In the genomic region with DNA sequence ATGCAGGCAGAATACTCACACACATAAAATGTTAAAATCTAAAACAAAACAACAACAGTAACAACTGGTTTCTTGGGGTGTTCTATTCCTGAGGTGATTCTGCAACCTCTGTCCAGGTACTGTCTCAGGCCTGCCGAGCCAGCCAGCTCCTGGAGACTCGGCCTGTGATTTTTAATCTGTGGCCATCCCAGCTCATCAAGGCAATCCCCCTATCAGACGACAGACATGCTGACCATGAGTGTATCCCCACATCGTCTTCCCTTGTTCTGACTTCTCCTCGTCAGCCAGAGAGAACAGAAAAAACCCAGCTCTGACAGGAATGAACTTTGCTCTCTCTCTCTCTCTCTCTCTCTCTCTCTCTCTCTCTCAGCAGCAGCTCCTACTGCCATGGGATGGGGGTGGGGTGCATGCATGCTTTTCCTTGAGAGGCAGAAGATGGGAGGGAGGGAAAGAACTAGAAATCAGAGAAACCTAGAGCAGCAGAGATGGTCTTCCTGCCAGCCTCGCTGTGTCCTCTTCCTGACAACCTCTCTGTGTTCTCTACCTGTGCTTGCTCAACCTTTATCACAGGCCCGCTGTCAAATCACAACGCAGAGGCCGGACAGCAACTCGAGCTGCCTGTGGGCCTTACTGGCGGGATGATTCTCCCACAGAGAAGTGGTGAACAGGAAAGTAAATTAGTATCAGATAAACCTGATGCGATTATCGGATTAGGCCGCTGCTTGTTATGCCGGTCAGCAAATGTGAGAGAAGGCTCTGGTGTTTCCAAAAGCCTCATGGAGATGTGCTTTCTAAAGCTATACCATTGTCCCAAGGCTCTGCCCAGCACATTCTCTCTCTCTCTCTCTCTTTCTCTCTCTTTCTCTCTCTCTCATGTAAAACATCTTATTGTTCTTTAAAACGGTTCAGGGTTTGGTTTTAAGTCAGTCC, we compare ENCODE assay signal across 18 mouse cellular contexts.
A peak's percentile ranks its signal among the peaks of the same experiment; 100 is the strongest.
DNase-seq lines count a peak whose midpoint lies in the region; ATAC-seq and TF ChIP-seq lines count a peak whose summit lies in the region.
"Had no signal": no experiment of that assay in that cellular context is flagged by ENCODE, and none has a peak within 500 bp of the region (broad histone marks: within the 10 kb centered on the region; RNA-seq: fewer than 3 reads in every experiment).

No protein-coding gene starts in this region.

- 52% methylated on average over 16 of the region's 16 CpGs for WGBS in intestine, embryonic 14.5 days
- WGBS in intestine, postnatal 0 days: 50% methylated on average over 16 of the region's 16 CpGs
- 63% methylated on average over 16 of the region's 16 CpGs for WGBS in stomach, embryonic 16.5 days
- WGBS in stomach, postnatal 0 days: 57% methylated on average over 16 of the region's 16 CpGs

- TF ChIP-seq CTCF in intestine, postnatal 0 days (IDR thresholded peaks at IDR 0.05; ENCODE audit: low read depth): no peak
- TF ChIP-seq CTCF in stomach, postnatal 0 days (IDR thresholded peaks at IDR 0.05; ENCODE audit: low read depth): no peak
- no peak for TF ChIP-seq CTCF in gastrocnemius, adult 2 months (IDR thresholded peaks at IDR 0.05)

- H3K4me1 ChIP-seq in intestine, embryonic 14.5 days (replicated peaks; ENCODE audit: control insufficient read depth, insufficient read depth, low read length): peaks cover 21% of the 10 kb centered on the region
- no peaks in the 10 kb centered on the region for H3K4me1 ChIP-seq in intestine, postnatal 0 days (replicated peaks; ENCODE audit: control insufficient read depth, insufficient read depth, low read length)
- H3K4me1 ChIP-seq in stomach, embryonic 16.5 days (ENCODE audit: control insufficient read depth, insufficient read depth, low read length): peaks cover 9% of the 10 kb centered on the region
- no peaks in the 10 kb centered on the region for H3K4me1 ChIP-seq in stomach, postnatal 0 days (replicated peaks; ENCODE audit: control insufficient read depth, insufficient read depth)
- H3K4me1 ChIP-seq: liver, embryonic 15.5 days; neural tube, embryonic 12.5 days had no signal

- no peak overlapping the region for H3K4me3 ChIP-seq in intestine, embryonic 14.5 days (ENCODE audit: low read depth, low read length)
- H3K4me3 ChIP-seq in intestine, postnatal 0 days (ENCODE audit: low read depth, low read length): no peak overlapping the region
- H3K4me3 ChIP-seq in stomach, embryonic 16.5 days (replicated peaks; ENCODE audit: low read length): no peak overlapping the region
- H3K4me3 ChIP-seq in stomach, postnatal 0 days (ENCODE audit: low read depth, low read length): no peak overlapping the region
- no peak overlapping the region for H3K4me3 ChIP-seq in gastrocnemius, adult 2 months
- H3K4me3 ChIP-seq: heart, embryonic 13.5 days; liver, embryonic 15.5 days; midbrain, embryonic 12.5 days; neural tube, embryonic 12.5 days had no signal

- no peak overlapping the region for H3K9ac ChIP-seq in intestine, embryonic 14.5 days (ENCODE audit: low read length)
- H3K9ac ChIP-seq in intestine, postnatal 0 days (ENCODE audit: low read depth, low read length): no peak overlapping the region
- 0 out of 2 replicates have a peak overlapping the region, but pooled peaks have one; percentile 12 for H3K9ac ChIP-seq in stomach, embryonic 16.5 days (ENCODE audit: low read length)
- H3K9ac ChIP-seq in stomach, postnatal 0 days (ENCODE audit: low read length): no peak overlapping the region
- H3K9ac ChIP-seq: heart, embryonic 13.5 days; liver, embryonic 15.5 days; midbrain, embryonic 12.5 days; neural tube, embryonic 12.5 days had no signal

- H3K36me3 ChIP-seq in intestine, embryonic 14.5 days (ENCODE audit: control insufficient read depth, insufficient read depth, low read length): no peaks in the 10 kb centered on the region
- no peaks in the 10 kb centered on the region for H3K36me3 ChIP-seq in intestine, postnatal 0 days (ENCODE audit: control insufficient read depth, insufficient read depth)
- H3K36me3 ChIP-seq in stomach, embryonic 16.5 days (ENCODE audit: control insufficient read depth, insufficient read depth, low read length): no peaks in the 10 kb centered on the region
- H3K36me3 ChIP-seq in stomach, postnatal 0 days (ENCODE audit: control insufficient read depth, insufficient read depth, low read length): no peaks in the 10 kb centered on the region
- H3K36me3 ChIP-seq: heart, embryonic 13.5 days; liver, embryonic 15.5 days; midbrain, embryonic 12.5 days; neural tube, embryonic 12.5 days had no signal

- H3K27me3 ChIP-seq in intestine, embryonic 14.5 days (replicated peaks; ENCODE audit: control insufficient read depth, insufficient read depth, low read length): no peaks in the 10 kb centered on the region
- no peaks in the 10 kb centered on the region for H3K27me3 ChIP-seq in intestine, postnatal 0 days (replicated peaks; ENCODE audit: control insufficient read depth, insufficient read depth, low read length)
- no peaks in the 10 kb centered on the region for H3K27me3 ChIP-seq in stomach, embryonic 16.5 days (ENCODE audit: control insufficient read depth, insufficient read depth, low read length)
- H3K27me3 ChIP-seq in stomach, postnatal 0 days (ENCODE audit: control insufficient read depth, insufficient read depth, low read length): no peaks in the 10 kb centered on the region
- H3K27me3 ChIP-seq: heart, embryonic 13.5 days; liver, embryonic 15.5 days; midbrain, embryonic 12.5 days; neural tube, embryonic 12.5 days; Patski had no signal

- no peaks in the 10 kb centered on the region for H3K9me3 ChIP-seq in intestine, embryonic 14.5 days (ENCODE audit: control insufficient read depth, low read length)
- no peaks in the 10 kb centered on the region for H3K9me3 ChIP-seq in intestine, postnatal 0 days (ENCODE audit: control insufficient read depth)
- H3K9me3 ChIP-seq in stomach, embryonic 16.5 days (replicated peaks; ENCODE audit: control insufficient read depth, low read length): no peaks in the 10 kb centered on the region
- H3K9me3 ChIP-seq in stomach, postnatal 0 days (ENCODE audit: control insufficient read depth, low read length): no peaks in the 10 kb centered on the region
- H3K9me3 ChIP-seq: heart, embryonic 13.5 days; liver, embryonic 15.5 days; midbrain, embryonic 12.5 days; neural tube, embryonic 12.5 days had no signal

- H3K4me2 ChIP-seq in intestine, embryonic 14.5 days (ENCODE audit: low read length): no peak overlapping the region
- no peak overlapping the region for H3K4me2 ChIP-seq in intestine, postnatal 0 days (replicated peaks; ENCODE audit: low read depth)
- no peak overlapping the region for H3K4me2 ChIP-seq in stomach, embryonic 16.5 days (ENCODE audit: low read depth, low read length)
- no peak overlapping the region for H3K4me2 ChIP-seq in stomach, postnatal 0 days (replicated peaks; ENCODE audit: low read depth)
- H3K4me2 ChIP-seq: heart, embryonic 13.5 days; liver, embryonic 15.5 days; midbrain, embryonic 12.5 days; neural tube, embryonic 12.5 days had no signal

- intact Hi-C loops in gastrocnemius, adult 2 months (cut with DNase I): no loop called here

- no peak for TF ChIP-seq EP300 in stomach, postnatal 0 days (optimal IDR thresholded peaks at IDR 0.05)

- H3K27ac ChIP-seq in intestine, embryonic 14.5 days (ENCODE audit: low read depth): no peak overlapping the region
- H3K27ac ChIP-seq in intestine, postnatal 0 days (ENCODE audit: low read depth, low read length): no peak overlapping the region
- no peak overlapping the region for H3K27ac ChIP-seq in stomach, embryonic 16.5 days (ENCODE audit: low read length)
- no peak overlapping the region for H3K27ac ChIP-seq in stomach, postnatal 0 days (replicated peaks)
- no peak overlapping the region for H3K27ac ChIP-seq in gastrocnemius, adult 2 months
- H3K27ac ChIP-seq: heart, embryonic 13.5 days; liver, embryonic 15.5 days; midbrain, embryonic 12.5 days; neural tube, embryonic 12.5 days had no signal

- ATAC-seq in intestine, embryonic 14.5 days (replicated peaks; ENCODE audit: low FRiP score, low TSS enrichment, low read depth): no peak
- ATAC-seq in intestine, postnatal 0 days: no peak
- no peak for ATAC-seq in stomach, embryonic 16.5 days (ENCODE audit: insufficient read depth, low FRiP score)
- no peak for ATAC-seq in stomach, postnatal 0 days (ENCODE audit: low FRiP score, low TSS enrichment)
- ATAC-seq: inflammation-experienced regulatory T-cells, adult 6 months; Patski had no signal

- DNase-seq in intestine, embryonic 14.5 days (ENCODE audit: low spot score): peak; percentile 49
- DNase-seq in stomach, postnatal 0 days (ENCODE audit: low spot score): no peak
- peak; percentile 55 to 71 for DNase-seq in kidney, postnatal 36 days
- DNase-seq in lung, postnatal 36 days: no peak
- no peak for DNase-seq in gastrocnemius, adult 2 months
- no peak for DNase-seq in right cerebral cortex, postnatal 25 days
- DNase-seq: B cell, adult 2 months; cerebellum, postnatal 14 days; gastrocnemius, postnatal 36 days; lung, postnatal 14 days had no signal

Comparison
In these comparisons a context has a peak if more than half of its experiments do, and no peak if none do; other contexts are left out.
1. DNase-seq: peak in intestine, embryonic 14.5 days (single experiment) and kidney, postnatal 36 days (2 of 2); none in stomach, postnatal 0 days (single experiment), lung, postnatal 36 days (single experiment), gastrocnemius, adult 2 months (single experiment) and right cerebral cortex, postnatal 25 days (single experiment).